Mouse (Mus musculus) bone marrow, adult 2 months (tissue): Measurements from ENCODE around the gene Slc24a2. TPM values are rescaled to one million over a fixed set of nuclear protein-coding genes. Genes with fewer than 3 reads are reported as not detected.

Experiments
- H3K27ac ChIP-seq: fragments of 200-500 bp; 2 replicates; pipeline ENCODE4 v1.5.1; 2012; ENCODE audit warnings: low read depth, mild to moderate bottlenecking, control low read depth, inconsistent platforms, low read length; ENCODE audit not compliant: control insufficient read depth, poor library complexity, insufficient read depth
- H3K4me1 ChIP-seq: fragments of 200-500 bp; 2 replicates; pipeline ENCODE4 v1.6.1; 2011; ENCODE audit warnings: low read length; ENCODE audit not compliant: control insufficient read depth, insufficient read depth
- H3K4me3 ChIP-seq: fragments of 200-500 bp; replicated peaks from 2 replicates; pipeline ENCODE3; 2011; ENCODE audit warnings: mild to moderate bottlenecking, low read depth, low read length, control low read depth; ENCODE audit not compliant: control insufficient read depth
- CTCF ChIP-seq: fragments of 200-500 bp; IDR thresholded peaks from 2 replicates; pipeline ENCODE4 v1.5.1; 2011; ENCODE audit warnings: low read length, control low read depth; ENCODE audit not compliant: control insufficient read depth, insufficient read depth
- POLR2A ChIP-seq: fragments of 200-500 bp; IDR thresholded peaks from 2 replicates; pipeline ENCODE4 v1.6.1; 2011; ENCODE audit warnings: low read depth, mild to moderate bottlenecking, control low read depth, low read length, borderline replicate concordance; ENCODE audit not compliant: control insufficient read depth
- WGBS: fragments of 180-500 bp; shearing (Covaris S2); methylation state at CpG from one replicate; pipeline ENCODE4 v1.1.7; 2018; 5-methylcytosine and 5-hydroxymethylcytosine counted together
- polyA plus RNA-seq: library from polyadenylated mRNA; stranded (reverse); fragments of >200 nt; gene quantifications from 2 replicates; pipeline ENCODE4 v1.2.4, GENCODE M21; 2011; ENCODE audit warnings: low replicate concordance; ENCODE audit not compliant: missing spikeins, insufficient read depth, insufficient read length

Gene Slc24a2
- polyA plus RNA-seq, 1 experiment = not detected

DNA sequence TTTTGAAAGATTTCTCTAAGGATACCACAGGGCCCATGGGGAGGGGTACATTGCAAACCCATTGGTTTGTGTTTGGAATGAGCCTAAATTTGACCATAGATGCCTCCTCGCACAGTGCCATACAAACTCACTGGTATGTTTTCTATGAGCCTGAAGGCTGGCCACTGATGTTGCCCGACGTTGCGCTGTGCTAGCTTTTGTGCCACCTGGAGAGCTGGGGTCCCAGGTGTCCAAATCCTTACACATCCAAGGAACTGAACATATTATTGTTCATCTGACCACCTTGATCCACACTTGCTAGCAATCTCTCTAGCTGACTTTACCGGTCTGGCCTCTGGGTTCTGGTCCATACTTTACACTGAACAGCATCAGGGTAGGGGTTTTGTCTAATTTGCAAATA lies 177.4 kb downstream of the Slc24a2 start:
- Histone ChIP-seq H3K4me3 (no peak overlapping the region), H3K4me1 (no peaks in the 10 kb centered on the region), H3K27ac (no peak overlapping the region)
- WGBS = 87% methylated on average over 5 of the region's 5 CpGs
- TF ChIP-seq POLR2A (no peak), CTCF (no peak)

DNA sequence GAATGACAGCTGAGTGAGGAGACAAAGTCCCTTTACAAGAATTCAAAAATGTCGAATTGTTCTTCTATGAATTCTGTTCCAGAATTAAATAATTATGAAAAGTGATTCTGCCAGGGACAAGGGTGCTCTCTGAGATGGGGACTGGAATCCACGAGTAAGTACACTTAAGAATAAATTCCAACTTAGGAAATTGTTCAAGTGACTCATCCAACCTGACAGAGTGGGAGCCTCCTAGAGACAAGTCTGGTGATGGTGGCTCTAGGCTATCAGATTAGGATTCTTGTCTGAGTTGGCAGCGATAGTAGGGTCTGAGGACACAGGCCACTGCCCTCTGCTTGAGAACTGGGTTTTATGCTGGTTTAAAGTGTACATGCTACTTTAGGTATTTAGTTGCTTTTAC lies 181.2 kb downstream of the Slc24a2 start:
- H3K4me1 ChIP-seq = no peaks in the 10 kb centered on the region
- H3K27ac ChIP-seq = no peak overlapping the region
- WGBS = 64% methylated on average over 3 of the region's 3 CpGs
- TF ChIP-seq POLR2A = no peak
- no peak for TF ChIP-seq CTCF
- no peak overlapping the region for H3K4me3 ChIP-seq

DNA sequence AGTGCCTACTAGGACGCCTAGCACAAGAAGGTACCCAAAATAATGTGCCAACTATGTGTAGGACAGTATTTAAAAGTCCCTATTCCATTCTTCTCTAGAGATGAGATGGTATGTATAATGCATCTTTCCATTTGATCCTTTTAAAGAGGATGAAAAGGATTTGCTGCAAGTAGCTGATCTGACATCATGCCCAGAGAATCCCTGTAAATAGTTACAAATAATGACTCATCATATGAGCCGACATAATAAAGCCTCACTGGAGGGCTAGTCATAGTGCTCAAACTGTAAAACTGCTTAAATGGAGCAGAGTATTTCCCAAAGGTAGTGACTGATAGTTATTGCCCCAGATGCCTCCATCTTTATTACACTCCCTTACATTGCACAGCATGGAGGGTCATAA lies 183.1 kb downstream of the Slc24a2 start:
- H3K4me3 ChIP-seq = no peak overlapping the region
- H3K4me1 ChIP-seq = no peaks in the 10 kb centered on the region
- TF ChIP-seq CTCF (no peak), POLR2A (no peak)
- no peak overlapping the region for H3K27ac ChIP-seq
- 70% methylated on average over 2 of the region's 2 CpGs for WGBS

DNA sequence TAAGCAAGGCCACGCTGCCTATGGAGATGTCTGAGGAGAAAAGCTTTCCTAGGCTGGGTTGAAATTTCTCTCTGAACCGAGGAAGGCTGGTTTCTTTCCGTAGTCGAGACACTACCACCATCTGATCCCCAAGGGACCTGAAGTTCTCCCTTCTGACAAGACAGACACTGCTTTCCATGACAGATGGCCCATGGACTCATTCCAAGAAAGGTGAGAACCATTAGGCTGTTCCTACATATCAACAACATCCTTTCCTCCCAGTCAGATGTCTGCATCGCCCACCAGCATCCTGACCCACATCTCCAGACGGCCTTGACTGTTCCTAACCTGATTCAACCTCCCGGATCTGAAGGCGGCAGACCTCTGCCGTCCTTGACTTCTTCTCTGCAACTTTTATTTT lies 187.0 kb downstream of the Slc24a2 start:
- H3K4me1 ChIP-seq = no peaks in the 10 kb centered on the region
- no peak overlapping the region for H3K27ac ChIP-seq
- WGBS = 82% methylated on average over 9 of the region's 9 CpGs
- TF ChIP-seq POLR2A = no peak
- no peak for TF ChIP-seq CTCF
- no peak overlapping the region for H3K4me3 ChIP-seq

DNA sequence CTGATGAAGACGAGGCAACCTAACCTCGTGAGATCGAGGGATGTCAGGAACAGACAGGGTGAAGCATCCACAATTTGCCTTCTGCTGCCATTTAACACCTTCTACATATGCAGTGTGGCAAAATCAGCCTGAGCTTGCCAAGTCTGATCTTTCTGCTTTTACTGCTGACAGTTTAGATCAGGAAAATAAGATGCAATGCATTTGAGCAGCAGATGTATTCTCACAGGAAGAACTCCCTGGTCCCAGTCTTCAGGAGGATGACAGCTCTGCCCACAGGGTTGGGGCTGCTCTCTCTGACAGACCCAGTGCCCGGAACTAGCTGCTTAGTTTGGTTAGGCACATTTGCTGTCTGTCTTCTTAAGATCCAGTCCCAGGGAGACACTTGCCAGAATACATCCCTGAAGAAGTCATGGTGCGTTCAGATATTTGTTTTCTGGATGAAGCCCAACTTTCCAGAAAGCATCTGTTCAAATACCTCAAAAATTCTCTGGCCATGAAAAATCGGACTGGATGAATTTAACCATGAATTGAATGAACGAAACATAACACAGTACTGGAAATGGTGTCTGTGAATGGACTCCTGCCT lies 188.8 kb downstream of the Slc24a2 start:
- no peak overlapping the region for H3K27ac ChIP-seq
- TF ChIP-seq POLR2A = no peak
- no peak for TF ChIP-seq CTCF
- no peak overlapping the region for H3K4me3 ChIP-seq
- no peaks in the 10 kb centered on the region for H3K4me1 ChIP-seq
- 75% methylated on average over 7 of the region's 7 CpGs for WGBS

DNA sequence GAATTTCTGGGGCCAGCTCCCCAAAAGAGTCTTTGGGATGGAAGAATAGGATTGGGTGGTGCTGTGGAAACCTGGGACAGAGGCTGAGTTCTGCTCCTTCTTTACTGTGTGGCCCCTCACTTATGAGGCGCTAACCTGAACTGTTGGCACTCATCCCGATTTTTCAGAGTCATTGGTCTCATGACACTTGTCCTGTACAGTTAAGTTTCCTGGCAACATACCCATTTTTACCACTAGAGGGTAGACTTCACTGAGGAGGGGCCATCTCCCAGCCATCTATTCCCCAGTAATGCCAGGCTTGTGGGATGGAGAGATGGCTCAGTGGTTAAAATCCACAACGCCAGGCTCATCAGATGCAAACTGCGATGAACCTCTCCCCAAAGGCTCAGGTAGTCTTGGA lies 192.7 kb downstream of the Slc24a2 start:
- TF ChIP-seq POLR2A = no peak
- no peak for TF ChIP-seq CTCF
- Histone ChIP-seq H3K27ac (no peak overlapping the region), H3K4me3 (no peak overlapping the region), H3K4me1 (no peaks in the 10 kb centered on the region)
- WGBS = 52% methylated on average over 4 of the region's 4 CpGs

DNA sequence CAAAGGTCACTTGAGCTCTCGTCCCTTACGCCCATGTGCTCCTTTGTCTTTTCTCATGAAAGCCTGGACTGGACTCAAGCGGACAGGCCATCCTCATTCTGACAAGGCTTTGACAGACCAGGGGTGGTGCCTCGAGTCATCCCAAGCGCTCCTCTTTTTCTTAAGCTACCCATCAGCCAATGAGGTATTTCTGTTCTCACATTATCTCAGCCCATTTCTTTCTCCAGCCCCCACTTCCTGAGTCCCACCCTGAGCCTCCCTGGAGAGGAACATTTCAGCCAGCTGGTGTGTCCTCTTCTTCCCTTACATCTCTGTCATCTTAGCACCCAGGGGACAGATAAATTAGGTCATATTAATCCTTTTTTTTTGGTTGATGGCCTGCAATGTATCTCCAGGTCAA lies 193.8 kb downstream of the Slc24a2 start:
- WGBS = 80% methylated on average over 5 of the region's 5 CpGs
- Histone ChIP-seq H3K4me1 (no peaks in the 10 kb centered on the region), H3K4me3 (no peak overlapping the region), H3K27ac (no peak overlapping the region)
- TF ChIP-seq POLR2A (no peak), CTCF (no peak)

DNA sequence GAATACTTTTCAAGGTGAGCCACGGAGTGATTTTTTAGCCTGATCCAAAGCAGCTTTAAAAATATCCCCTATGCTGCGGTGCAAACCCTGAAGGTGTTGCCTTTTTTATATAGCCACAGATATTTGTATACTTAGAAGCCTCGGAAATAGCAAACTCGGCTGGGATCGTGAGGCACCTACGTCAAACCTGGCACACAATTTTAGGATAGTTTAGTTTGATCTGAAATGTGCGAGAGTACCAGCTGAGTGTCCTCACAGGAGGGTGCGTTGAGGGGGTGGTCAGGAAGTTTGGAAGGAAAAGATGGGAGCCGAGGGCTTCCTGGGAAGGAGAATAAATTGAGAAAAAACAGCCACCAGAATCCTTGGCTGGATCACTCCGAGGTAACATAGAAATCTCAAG lies 194.6 kb downstream of the Slc24a2 start:
- 84% methylated on average over 10 of the region's 10 CpGs for WGBS
- TF ChIP-seq CTCF (no peak), POLR2A (no peak)
- no peak overlapping the region for H3K4me3 ChIP-seq
- no peaks in the 10 kb centered on the region for H3K4me1 ChIP-seq
- no peak overlapping the region for H3K27ac ChIP-seq

DNA sequence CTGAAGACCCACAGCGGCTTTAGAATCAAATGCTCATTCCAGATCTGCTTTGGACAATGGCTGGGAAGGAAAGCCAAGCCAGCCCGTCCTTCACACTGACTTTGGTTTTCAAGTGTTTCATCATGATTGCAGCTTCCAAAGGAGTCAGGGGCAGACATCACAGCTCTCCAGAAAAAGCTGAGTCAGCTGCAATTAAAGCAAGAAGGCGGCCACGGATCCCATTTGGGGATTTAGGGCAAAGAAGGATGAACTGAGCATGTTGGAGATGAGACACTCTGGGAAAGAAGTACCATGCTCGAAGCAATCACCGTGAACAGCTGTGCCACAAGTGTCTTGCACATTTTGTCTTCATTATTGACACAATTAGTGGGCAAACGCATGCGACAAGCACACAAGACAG lies 197.6 kb downstream of the Slc24a2 start:
- Histone ChIP-seq H3K4me1 (no peaks in the 10 kb centered on the region), H3K27ac (no peak overlapping the region), H3K4me3 (no peak overlapping the region)
- no peak for TF ChIP-seq POLR2A
- TF ChIP-seq CTCF = no peak
- WGBS = 82% methylated on average over 8 of the region's 8 CpGs
